Mouse (Mus musculus): Measurements from ENCODE around the gene Armc9. TPM values are rescaled to one million over a fixed set of nuclear protein-coding genes. Genes with fewer than 3 reads are reported as not detected.

The Armc9 gene
- total and polyA plus RNA-seq, 3 experiments, result 10.9 to 15.5 (median 15.1) TPM

- no peaks in the 10 kb centered on the region for H3K9me3 ChIP-seq (replicated peaks; ENCODE audit: low read length)
- peaks cover 0 to 2% of the 10 kb centered on the region in 2 experiments; a peak in 1 of 4 replicates for H3K4me1 ChIP-seq (ENCODE audit: control insufficient read depth in 1 of 2, insufficient read depth in 2 of 2)
- no peak overlapping the region for H3K4me2 ChIP-seq (ENCODE audit: insufficient read depth, low read depth, poor library complexity, severe bottlenecking)
- H3K27me3 ChIP-seq (replicated peaks), result no peaks in the 10 kb centered on the region
- peaks cover 9 to 63% of the 10 kb centered on the region in 2 experiments for H3K36me3 ChIP-seq (replicated peaks in 1 of 2; ENCODE audit: control insufficient read depth in 1 of 2, insufficient read depth in 1 of 2, low read length in 1 of 2)
- in situ Hi-C loops (cut with MboI; ENCODE audit: low pct_ligation_motif_present, low pct_unique_long_range_greater_than_20kb, low sequenced_read_pairs), result no loop called here
- no peak for DNase-seq (ENCODE audit: extremely low read depth)
- TF ChIP-seq JUND (conservative IDR thresholded peaks at IDR 0.05; ENCODE audit: low read depth, low read length) (no peak), POLR2AphosphoS2 (IDR thresholded peaks at IDR 0.05; ENCODE audit: low read depth, low read length) (no peak), SIN3A (IDR thresholded peaks at IDR 0.05; ENCODE audit: low read length) (no peak), IRF4 (IDR thresholded peaks at IDR 0.05; ENCODE audit: low read depth, low read length) (no peak), USF1 (IDR thresholded peaks at IDR 0.05; ENCODE audit: low read depth, low read length) (no peak), PAX5 (IDR thresholded peaks at IDR 0.05; ENCODE audit: low read length) (no peak), MAZ (IDR thresholded peaks at IDR 0.05; ENCODE audit: low read depth, low read length) (no peak), USF2 (conservative IDR thresholded peaks at IDR 0.05; ENCODE audit: low read depth, low read length) (no peak), MAFK (IDR thresholded peaks at IDR 0.05; ENCODE audit: insufficient replicate concordance, low read length) (no peak), ETS1 (conservative IDR thresholded peaks at IDR 0.05; ENCODE audit: low read depth, low read length) (no peak), RCOR1 (conservative IDR thresholded peaks at IDR 0.05; ENCODE audit: low read depth, low read length) (no peak), JUN (IDR thresholded peaks at IDR 0.05; ENCODE audit: insufficient read depth, low read depth, low read length) (no peak), NRF1 (IDR thresholded peaks at IDR 0.05; ENCODE audit: low read depth, low read length) (no peak), RAD21 (IDR thresholded peaks at IDR 0.05; ENCODE audit: low read depth, low read length) (no peak), E2F4 (IDR thresholded peaks at IDR 0.05; ENCODE audit: insufficient replicate concordance, low read depth, low read length) (no peak), MYC (IDR thresholded peaks at IDR 0.05; ENCODE audit: low read depth, low read length) (no peak), SMC3 (IDR thresholded peaks at IDR 0.05; ENCODE audit: low read depth, low read length) (no peak), CHD1 (IDR thresholded peaks at IDR 0.05; ENCODE audit: low read depth, low read length) (no peak), ZKSCAN1 (IDR thresholded peaks at IDR 0.05; ENCODE audit: borderline replicate concordance, low read depth, low read length) (no peak), CTCF (conservative IDR thresholded peaks at IDR 0.05 in 1 of 2, IDR thresholded peaks at IDR 0.05 in 1 of 2; ENCODE audit: low read depth in 2 of 2, low read length in 2 of 2) (no peak)
- no peak overlapping the region for H3K27ac ChIP-seq (ENCODE audit: insufficient read depth, low read depth)
- dilution Hi-C loops (cut with MboI; ENCODE audit: extremely low pct_ligation_motif_present, extremely low pct_unique_long_range_greater_than_20kb, low sequenced_read_pairs), result loop anchor here (25.0 kb wide), 1 partner anchor 151 kb away; no protein-coding TSS in a partner anchor
- H3K79me2 ChIP-seq (replicated peaks; ENCODE audit: control insufficient read depth, extremely low read depth, insufficient read depth, poor library complexity, severe bottlenecking), result no peaks in the 10 kb centered on the region
- no peak overlapping the region for H3K9ac ChIP-seq (ENCODE audit: insufficient read depth, low read depth)
- H3K4me3 ChIP-seq (replicated peaks in 1 of 3; ENCODE audit: low read depth in 2 of 3, low read length in 2 of 3, poor library complexity in 1 of 3), result no peak overlapping the region
Measured at GRCm38 (mm10) chr1:86186762-86187161, 32.2 kb downstream of the Armc9 start.

- H3K27me3 ChIP-seq (replicated peaks), result no peaks in the 10 kb centered on the region
- dilution Hi-C loops (cut with MboI; ENCODE audit: extremely low pct_ligation_motif_present, extremely low pct_unique_long_range_greater_than_20kb, low sequenced_read_pairs) (loop anchor here (25.0 kb wide), 1 partner anchor 149 kb away; no protein-coding TSS in a partner anchor), in situ Hi-C loops (cut with MboI; ENCODE audit: low pct_ligation_motif_present, low pct_unique_long_range_greater_than_20kb, low sequenced_read_pairs) (no loop called here)
- peaks cover 0 to 2% of the 10 kb centered on the region in 2 experiments; a peak in 1 of 4 replicates for H3K4me1 ChIP-seq (ENCODE audit: control insufficient read depth in 1 of 2, insufficient read depth in 2 of 2)
- no peak overlapping the region for H3K27ac ChIP-seq (ENCODE audit: insufficient read depth, low read depth)
- H3K9ac ChIP-seq (ENCODE audit: insufficient read depth, low read depth), result no peak overlapping the region
- H3K9me3 ChIP-seq (replicated peaks; ENCODE audit: low read length), result no peaks in the 10 kb centered on the region
- no peak for TF ChIP-seq MAFK (IDR thresholded peaks at IDR 0.05; ENCODE audit: insufficient replicate concordance, low read length)
- TF ChIP-seq POLR2AphosphoS2 (IDR thresholded peaks at IDR 0.05; ENCODE audit: low read depth, low read length), result no peak
- TF ChIP-seq ZC3H11A (IDR thresholded peaks at IDR 0.05; ENCODE audit: low read depth, low read length), result no peak
- TF ChIP-seq PAX5 (IDR thresholded peaks at IDR 0.05; ENCODE audit: low read length), result no peak
- TF ChIP-seq EP300 (IDR thresholded peaks at IDR 0.05; ENCODE audit: low read length), result no peak
- no peak for TF ChIP-seq JUND (conservative IDR thresholded peaks at IDR 0.05; ENCODE audit: low read depth, low read length)
- TF ChIP-seq JUN (IDR thresholded peaks at IDR 0.05; ENCODE audit: insufficient read depth, low read depth, low read length), result no peak
- no peak for TF ChIP-seq BHLHE40 (IDR thresholded peaks at IDR 0.05; ENCODE audit: low read depth, low read length)
- TF ChIP-seq MEF2A (IDR thresholded peaks at IDR 0.05; ENCODE audit: borderline replicate concordance, low read depth, low read length), result no peak
- TF ChIP-seq ELF1 (IDR thresholded peaks at IDR 0.05; ENCODE audit: low read depth, low read length), result no peak
- no peak for TF ChIP-seq NELFE (IDR thresholded peaks at IDR 0.05; ENCODE audit: low read depth, low read length)
- TF ChIP-seq USF2 (conservative IDR thresholded peaks at IDR 0.05; ENCODE audit: low read depth, low read length), result no peak
- no peak for TF ChIP-seq SIN3A (IDR thresholded peaks at IDR 0.05; ENCODE audit: low read length)
- TF ChIP-seq ETS1 (conservative IDR thresholded peaks at IDR 0.05; ENCODE audit: low read depth, low read length), result no peak
- TF ChIP-seq USF1 (IDR thresholded peaks at IDR 0.05; ENCODE audit: low read depth, low read length), result no peak
- no peak for TF ChIP-seq UBTF (IDR thresholded peaks at IDR 0.05; ENCODE audit: low read depth, low read length)
- TF ChIP-seq IRF4 (IDR thresholded peaks at IDR 0.05; ENCODE audit: low read depth, low read length), result no peak
- TF ChIP-seq CHD2 (IDR thresholded peaks at IDR 0.05; ENCODE audit: low read length), result no peak
- TF ChIP-seq MYC (IDR thresholded peaks at IDR 0.05; ENCODE audit: low read depth, low read length), result no peak
- TF ChIP-seq NRF1 (IDR thresholded peaks at IDR 0.05; ENCODE audit: low read depth, low read length), result no peak
- peaks cover 9 to 62% of the 10 kb centered on the region in 2 experiments for H3K36me3 ChIP-seq (replicated peaks in 1 of 2; ENCODE audit: control insufficient read depth in 1 of 2, insufficient read depth in 1 of 2, low read length in 1 of 2)
- H3K4me3 ChIP-seq (replicated peaks in 1 of 3; ENCODE audit: low read depth in 2 of 3, low read length in 2 of 3, poor library complexity in 1 of 3), result no peak overlapping the region
- H3K4me2 ChIP-seq (ENCODE audit: insufficient read depth, low read depth, poor library complexity, severe bottlenecking), result no peak overlapping the region
- DNase-seq (ENCODE audit: extremely low read depth), result no peak
- no peaks in the 10 kb centered on the region for H3K79me2 ChIP-seq (replicated peaks; ENCODE audit: control insufficient read depth, extremely low read depth, insufficient read depth, poor library complexity, severe bottlenecking)
Measured at GRCm38 (mm10) chr1:86187856-86188255, 33.3 kb downstream of the Armc9 start.

Data from CH12.LX (cell line).